Mouse (Mus musculus): Measurements from ENCODE around the gene Snrnp25.

The Snrnp25 gene

DNA sequence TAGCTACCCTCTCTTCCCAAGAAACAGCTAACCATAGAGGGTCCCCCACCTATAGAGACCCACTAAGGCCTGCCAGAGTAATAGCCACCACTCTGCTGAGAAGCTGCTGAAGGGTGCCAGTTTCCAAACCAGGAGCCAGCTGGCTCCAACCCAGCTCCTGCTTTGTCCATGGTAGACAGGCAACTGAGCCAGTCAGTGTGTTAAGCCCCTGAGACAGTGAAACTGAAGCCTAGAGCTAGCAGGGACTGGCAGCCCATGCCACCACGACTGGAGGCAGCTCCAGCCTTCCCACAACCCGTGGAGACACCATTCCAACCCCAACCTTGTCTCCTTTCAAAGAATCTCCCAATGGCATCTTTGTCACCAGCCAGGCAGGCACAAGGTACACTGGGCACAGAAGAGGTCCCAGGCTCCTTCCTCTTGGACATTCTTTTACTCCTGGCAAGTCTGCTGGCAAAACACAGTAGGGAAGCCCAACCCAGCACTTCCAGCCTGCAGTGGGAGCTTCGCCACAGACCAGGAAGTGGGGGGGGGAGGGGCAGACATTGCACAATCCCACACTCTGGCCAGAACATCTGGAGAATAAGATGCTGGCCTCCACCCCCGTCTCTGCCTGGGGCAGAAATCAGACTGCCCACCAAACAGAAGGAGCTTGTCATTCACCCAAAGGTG is 19.4 kb downstream of the Snrnp25 start:
- no peak for DNase-seq (ENCODE audit: low read depth, low spot score)

DNA sequence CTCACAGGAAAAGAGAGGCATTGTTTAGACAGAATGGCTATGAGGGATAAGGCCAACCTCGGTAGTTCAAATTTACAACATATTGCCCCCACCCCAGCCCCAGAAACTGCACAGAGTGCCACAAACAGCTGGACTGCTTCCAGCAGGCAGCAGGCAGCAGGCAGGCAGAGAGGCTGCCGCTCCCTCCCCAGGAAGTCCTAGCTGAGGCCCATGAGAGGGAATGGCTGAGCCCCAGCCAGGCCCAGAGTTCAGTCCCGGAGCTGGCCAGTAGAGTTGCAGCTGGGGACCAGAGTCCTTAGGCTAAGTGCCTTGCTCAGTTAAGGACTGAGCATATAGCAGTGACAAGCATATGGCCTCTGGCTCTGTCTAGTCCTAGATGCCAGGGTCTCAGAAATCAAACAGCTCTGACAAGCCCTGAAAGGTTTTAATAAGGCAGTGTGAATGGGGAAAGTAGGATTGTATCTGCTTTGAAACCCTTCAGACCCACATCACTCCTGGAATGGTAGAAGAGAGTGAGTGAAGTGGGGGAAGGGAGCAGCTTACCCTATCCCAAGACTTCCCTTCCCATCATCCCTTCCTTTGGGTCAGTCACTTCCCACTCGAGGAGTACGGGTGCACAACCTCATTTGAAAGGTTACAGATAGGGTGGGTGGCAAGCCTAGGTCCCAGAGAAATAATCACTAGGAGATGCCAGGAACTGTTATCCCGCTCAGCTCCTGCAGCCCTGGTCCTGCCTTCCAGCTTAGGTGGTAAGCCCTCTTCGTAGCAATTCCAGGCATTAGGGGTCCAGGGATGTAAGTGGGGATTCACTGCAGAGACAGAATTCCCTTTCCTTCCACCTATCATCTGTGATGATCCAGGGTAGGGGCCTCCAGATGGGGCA is 20.2 kb downstream of the Snrnp25 start:
- DNase-seq (ENCODE audit: low read depth, low spot score) = no peak

DNA sequence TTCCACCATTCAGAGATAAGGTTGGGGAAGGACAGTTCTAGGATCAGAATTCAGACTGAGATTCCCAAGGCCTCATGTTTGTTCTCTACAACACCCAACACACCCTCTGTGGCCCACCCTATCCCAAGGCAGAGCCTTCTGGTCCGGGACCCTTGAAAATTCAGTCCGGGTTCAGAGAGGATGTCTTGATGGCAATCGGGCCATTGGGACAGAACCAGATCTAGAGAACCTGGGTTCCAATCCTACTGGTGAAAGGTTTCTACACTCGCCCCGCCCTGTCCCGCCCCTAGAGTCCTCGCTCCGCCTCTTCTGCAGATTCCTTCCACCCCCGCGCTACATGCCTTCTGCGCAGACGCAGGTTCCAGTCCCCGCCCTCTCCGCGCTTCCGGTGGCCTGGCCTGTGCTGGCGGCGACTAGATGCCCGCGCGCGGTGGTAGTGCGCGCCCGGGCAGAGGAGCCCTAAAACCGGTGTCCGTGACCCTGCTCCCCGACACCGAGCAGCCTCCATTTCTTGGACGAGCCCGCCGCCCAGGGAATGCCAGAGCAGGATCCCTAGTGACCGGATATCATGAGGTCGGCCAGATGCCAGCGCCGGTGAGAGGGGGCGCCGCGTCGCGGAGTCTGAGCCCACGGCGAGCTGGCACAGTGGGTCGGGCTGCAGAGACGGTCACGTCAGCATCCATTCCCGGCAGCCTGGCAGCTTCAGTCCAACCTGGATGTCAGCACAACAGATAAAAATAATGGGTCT is 21.1 kb downstream of the Snrnp25 start, which contains the start of gene Mpg:
Gene Mpg (plus strand): TSS at position 382 of the 748 bp plus-strand sequence.
- DNase-seq (ENCODE audit: low read depth, low spot score) = peak; percentile 71

DNA sequence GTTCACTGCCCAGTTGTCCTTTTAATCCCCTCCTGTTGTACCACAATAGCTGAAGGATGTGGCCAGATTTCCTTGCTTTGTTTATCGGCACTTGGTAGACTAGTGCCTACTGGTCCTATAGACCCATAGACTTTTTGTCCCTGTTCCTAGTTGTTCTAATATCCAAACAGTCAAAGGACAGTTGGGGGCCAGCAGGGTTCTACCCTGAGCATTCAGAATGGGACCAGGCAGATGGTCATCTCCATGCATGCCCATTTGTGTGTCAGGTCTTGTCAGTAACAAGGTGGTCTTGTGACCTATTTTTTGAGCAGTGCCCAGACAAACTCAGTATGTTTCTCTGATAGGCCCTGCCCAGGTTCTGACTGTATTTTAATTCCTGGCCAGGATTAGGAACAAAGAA is 21.8 kb downstream of the Snrnp25 start:
- no peak for DNase-seq (ENCODE audit: low read depth, low spot score)

DNA sequence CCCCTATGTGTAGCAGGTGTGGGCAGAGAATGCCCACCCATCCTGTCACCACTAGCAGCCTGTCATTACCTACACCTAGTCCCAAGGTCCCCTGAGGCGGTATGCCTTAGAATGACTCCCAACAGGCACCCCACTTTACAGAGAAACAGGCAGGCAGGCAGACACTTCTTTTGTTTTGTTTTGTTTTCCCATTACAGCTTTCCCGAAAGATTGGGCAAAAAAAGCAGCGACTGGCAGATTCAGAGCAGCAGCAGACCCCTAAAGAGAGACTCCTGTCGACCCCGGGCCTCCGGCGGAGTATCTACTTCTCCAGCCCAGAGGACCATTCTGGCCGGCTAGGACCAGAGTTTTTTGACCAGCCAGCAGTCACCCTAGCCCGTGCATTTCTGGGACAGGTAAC is 22.3 kb downstream of the Snrnp25 start:
- DNase-seq (ENCODE audit: low read depth, low spot score) = no peak

DNA sequence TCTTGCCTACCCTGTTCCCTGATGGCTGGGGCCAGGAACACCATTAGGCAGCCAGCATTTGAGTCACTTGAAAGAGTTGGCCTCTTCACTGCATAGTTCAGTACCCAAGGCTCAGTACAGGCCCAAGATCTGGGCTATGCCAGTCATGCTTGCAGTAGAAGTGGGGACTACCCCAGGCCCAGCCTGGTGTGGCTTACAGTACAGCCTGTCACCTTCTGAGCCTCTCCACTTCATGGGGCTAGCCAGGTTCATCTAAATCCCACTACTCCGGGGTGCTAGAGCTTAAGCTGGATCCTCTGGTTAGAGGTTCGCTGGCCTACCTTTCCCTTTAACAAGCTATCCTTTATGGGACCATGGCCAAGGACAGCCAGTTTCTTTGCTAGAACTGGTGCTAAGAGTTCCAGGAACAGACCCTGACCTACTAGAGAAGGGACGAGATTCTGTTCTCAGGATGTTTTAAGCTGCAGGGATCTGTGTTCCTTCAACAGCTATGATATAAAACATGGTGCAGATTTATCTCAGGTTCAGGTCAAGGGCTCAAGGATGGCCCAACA is 23.2 kb downstream of the Snrnp25 start:
- no peak for DNase-seq (ENCODE audit: low read depth, low spot score)

DNA sequence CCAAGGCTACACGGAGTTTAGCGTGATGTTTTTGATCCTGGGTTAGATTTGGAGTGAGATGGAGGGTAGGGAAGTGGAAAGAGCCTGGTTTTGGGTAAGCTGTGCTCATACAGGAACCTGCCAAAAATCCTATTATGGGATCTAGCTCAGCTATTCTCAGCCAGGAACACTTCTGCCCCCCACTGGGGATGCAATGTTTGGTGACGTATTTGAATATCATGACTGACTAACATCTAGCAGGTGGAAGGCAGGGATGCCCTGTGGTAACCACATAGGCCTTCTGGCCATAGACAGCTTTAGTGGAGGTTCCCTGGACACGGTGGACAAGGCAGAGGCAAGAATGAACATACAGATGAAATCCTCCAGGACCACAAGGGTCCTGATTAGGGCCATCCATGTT is 25.0 kb downstream of the Snrnp25 start:
- no peak for DNase-seq (ENCODE audit: low read depth, low spot score)

DNA sequence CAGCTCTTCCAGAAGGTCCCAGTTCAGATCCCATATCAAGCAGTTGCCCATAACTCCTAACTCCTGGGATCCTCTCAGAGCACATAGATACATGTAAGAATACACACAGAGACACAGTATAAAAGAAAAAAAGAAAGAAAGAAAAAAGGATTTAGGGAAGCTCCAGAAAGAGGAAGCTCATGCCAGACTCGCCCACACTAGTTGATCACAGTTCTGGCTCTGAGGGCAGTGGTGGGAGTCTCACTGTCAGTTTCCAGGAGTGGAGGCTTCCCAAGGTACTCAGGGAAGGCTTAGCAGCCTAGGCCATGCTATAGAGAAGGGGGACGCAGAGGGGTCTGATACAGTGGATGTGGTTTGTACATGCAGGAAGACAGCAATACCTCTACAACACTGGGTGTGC is 25.9 kb downstream of the Snrnp25 start:
- no peak for DNase-seq (ENCODE audit: low read depth, low spot score)

DNA sequence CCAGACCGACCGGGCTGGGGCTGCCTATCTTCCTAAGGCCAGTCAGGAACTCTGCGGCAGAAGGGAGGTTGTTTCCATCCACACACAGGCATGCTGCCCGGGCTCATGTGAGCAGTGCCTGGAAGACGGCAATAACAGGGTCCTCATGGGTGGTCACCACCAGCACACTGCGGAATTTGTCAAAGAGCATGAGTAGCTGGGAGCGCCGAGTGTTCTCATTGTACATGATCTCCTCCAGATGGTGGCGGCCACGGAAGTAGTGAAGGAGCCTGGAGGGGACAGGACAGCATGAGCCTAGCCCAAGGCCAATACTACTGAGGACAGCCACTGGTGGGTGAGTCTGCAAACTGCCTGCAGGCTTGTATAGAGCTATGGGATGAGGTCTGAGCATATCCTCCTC is 27.6 kb downstream of the Snrnp25 start:
- DNase-seq (ENCODE audit: low read depth, low spot score) = no peak

DNA sequence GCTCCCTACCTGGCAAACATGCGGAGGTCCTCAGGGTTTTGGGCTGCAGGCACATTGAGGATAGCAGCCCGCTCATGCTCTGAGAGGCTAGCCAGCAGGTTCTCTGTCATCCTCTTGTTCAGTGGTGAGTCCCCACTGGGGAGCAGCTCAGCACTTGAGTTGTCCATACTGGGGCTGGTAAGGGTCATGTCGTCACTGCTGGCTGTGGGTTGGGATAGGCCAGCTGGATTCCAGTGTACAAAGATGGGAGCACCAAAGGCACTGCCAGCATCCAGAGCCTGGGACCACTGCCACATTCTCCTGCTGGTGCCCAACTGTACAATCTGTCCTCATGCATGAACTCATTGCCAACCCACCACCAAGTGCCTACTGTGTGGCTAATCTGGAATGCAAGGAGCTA is 28.7 kb downstream of the Snrnp25 start:
- DNase-seq (ENCODE audit: low read depth, low spot score) = no peak

DNA sequence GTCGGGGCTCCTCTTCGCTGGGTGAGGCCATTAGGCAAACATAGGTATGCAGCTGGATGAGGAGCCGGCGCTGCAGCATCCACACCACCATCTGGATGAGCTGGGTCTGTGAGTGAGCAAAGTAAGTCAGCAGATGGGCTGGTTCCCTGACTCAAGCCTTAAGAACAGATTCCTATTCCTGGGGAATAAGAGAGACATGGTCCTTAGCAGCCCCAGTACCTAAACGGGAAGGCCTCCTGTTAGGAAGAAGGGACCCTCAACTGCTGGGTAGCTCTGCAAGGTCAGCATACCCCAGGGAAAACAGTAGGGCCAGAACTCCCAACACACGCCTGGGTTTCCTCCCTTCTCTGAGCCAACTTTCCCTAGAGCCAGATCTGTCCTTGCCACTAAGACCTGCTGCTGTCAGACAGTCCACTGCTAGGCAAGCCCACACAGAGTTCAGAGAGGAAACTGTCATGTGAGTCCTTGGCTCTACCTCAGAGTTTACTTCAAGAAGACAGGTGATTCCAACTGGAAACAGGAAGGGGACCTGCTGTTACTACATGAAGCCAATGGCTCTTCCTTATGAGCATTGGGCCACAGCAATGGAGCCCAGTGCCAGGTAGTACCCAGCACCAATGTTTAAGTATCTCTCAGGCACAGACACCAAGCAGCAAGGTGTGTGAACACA is 29.7 kb downstream of the Snrnp25 start:
- no peak for DNase-seq (ENCODE audit: low read depth, low spot score)

DNA sequence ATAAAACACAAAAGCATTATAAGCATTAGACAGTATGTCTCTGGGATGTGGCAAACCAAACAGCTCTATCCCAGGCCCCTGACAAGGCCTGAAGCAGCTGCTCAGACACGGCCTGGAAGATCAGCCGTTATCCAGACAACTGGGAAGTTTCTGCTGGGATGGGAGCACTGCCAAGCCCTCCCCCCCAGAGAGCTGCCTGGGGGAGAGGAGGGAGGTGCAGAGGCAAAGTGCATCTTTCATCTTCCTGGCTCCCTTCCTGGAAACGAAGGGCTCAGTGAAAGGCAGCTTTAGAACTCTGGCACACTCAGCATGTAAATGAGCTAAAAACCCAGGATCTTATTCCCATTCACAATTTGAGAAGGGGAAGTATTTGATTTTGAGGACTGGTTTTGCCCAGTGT is 30.4 kb downstream of the Snrnp25 start:
- peak; percentile 80 for DNase-seq (ENCODE audit: low read depth, low spot score)

DNA sequence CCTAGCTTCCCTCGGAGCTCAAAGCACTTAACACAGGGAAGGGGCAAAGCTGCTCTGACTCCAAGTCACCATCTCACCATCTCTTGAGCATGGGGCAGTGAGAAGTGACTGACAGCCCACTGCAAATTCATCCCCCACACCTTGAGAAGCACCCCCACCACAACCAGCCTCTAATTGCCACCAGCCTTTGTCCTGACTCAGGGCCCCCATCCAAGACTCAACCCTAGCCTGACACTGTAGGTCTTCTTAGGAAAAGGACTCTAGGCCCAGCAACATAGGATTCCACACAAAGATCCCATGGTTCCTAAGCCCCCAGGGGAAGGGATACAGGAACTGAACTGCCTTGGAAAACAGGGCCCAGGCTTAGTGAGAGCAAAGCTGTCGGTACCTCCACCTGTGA is 30.9 kb downstream of the Snrnp25 start:
- no peak for DNase-seq (ENCODE audit: low read depth, low spot score)

DNA sequence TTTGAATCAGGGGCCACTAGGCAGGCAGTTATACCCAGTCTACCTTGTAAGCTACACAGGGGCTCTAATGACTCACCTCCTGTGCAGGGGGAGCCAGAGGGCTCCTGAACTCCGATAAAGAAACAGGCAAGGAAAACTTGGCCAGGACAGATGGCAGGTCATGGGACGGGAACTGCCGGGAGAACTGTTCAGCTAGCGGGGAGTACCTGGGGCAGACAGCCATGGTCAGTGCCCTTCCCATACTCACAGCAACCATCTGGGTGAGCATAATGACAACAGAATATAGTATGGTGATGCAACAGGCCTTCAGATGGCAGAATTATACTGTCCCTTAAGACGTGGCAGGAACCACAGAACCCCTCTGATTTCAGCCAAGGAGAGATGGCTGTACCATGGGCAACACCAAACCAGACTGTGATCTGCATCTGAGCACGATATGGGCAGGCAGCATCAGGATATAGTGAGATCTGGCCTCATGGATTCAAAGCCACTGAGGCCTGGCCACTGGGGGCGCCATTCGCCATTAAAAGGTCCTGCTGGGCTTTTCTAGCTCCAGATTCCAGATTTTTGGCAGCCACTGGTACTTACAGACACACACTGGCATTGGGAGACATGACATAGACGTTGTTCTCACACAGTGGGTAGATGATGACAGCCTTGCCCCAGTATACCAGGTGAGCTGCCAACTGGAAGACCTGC is 31.6 kb downstream of the Snrnp25 start:
- DNase-seq (ENCODE audit: low read depth, low spot score) = no peak

DNA sequence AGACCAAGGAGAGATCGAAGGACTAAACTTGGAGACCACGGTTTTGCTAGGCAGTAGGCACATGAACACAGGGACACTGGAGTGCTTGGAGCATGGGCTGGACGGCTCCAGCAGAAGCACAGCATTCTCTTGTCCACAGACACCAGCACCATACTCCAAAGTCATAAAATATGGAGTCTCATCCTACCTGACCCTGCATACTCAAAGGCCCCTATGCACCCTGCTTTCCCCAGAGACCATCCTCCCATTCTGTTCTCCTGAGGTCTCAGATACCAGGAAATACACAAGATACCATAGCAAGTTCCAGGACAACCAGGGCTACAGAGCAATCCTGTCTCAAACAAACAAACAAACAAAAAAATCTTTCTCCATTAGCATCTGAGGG is 32.2 kb downstream of the Snrnp25 start:
- no peak for DNase-seq (ENCODE audit: low read depth, low spot score)

DNA sequence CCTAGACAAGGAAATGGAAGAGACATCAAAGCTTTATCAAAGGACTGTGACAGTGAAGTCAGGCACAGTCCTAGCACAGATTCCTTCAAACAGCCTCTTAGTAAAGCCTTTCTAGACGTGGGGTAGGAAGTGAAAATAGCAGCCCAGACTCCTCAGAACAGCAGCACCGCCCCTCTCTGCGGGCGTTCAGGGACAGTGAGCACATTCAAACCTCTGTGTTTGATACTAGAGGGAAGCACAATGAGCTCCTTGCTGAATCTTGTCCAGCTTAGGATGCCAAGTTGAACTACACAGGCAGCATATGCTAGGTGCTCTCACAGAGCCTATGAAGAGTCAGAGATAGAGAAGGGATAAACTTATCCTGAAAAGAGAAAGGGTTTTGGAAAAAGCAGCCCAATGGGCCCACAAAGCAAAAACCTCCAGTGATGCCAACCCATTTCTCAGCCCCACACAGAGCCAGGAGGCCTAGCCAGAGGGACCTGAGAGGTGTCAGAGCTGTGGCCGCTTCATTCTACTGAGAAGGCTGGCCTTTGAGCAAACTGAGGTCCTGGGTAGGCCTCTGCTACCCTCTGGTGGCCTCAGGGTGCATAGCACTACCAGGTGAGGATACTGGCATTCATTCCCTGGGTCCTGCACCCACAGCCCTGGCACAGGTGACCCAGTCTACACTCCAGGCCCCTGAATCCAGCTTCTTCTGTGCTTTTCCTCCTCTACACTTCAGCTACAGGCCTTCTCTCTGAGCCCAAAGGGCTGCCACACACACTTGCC is 33.1 kb downstream of the Snrnp25 start:
- no peak for DNase-seq (ENCODE audit: low read depth, low spot score)

DNA sequence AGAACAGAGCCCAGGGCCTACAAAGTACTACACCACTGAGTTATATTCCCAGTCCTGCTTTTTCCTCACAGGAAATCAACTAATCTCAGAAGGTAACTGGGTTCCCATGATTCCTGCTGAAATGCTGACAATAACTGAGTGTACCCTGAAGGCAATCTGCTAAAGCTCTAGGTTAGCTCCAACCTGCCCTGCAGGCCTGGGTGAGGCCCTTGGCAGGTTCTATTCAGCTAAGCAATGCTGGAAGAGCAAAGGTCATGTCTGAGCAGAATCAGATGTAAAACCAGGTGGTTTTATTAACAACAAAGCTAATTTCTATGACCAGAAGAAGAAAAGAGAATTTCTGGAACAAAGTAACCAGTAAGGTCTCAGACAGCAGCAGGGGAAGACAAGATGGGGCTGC is 36.2 kb downstream of the Snrnp25 start:
- DNase-seq (ENCODE audit: low read depth, low spot score) = no peak

DNA sequence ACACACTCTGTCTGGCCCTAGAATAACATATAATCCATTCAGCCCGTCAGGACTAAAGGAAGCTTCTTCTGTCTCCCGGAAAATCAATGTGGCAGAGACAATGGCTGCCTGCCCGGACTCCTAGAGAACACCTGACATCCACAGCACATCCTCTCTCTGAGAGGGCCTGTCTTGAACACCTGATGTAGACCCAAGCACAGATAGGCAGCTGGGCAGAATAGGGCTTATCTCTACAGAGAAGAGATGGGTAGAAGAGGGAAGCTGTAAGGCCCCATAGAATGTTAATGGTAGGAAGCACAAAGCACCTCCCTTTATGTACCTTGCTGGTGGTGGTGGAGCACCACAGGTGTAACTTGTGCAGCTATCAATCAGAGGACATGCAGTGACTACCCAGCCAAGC is 37.0 kb downstream of the Snrnp25 start:
- no peak for DNase-seq (ENCODE audit: low read depth, low spot score)

DNA sequence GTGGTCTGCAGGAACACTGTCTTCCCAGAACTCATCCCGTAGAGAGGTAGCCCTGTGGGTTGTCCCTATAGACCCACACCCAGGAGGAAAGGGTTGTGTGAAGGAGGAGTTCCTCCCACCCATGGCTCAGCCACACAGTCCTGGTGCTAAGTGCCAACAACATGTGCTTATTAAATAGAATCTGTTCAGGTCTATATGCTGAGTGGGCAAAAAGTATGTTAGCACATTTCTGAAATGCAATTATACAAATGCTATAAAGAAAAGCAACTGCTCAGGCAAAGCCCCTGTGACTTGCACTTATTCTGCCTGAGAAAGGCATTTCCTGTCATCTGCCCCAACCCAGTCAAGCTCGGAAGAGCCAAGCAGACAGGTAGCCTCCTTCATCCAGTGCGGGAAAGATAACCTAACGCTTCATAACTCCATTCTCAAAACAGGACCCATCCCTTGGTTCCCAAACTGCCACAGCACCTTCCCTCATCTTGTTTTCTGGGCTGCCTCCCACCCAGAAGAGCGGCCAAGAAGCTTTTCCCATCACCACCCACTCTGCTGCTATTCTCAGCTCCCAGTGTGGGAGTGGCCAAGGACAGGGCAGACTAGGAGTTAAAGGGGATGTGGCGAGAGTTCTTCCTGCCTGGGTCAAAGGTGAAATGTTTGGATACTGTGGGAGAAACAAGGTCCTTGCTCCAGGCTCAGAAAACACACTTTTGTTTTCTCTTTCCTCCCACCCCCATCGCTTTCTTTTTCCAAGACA is 38.2 kb downstream of the Snrnp25 start:
- no peak for DNase-seq (ENCODE audit: low read depth, low spot score)

All from brain, embryonic 18.5 days (tissue).